Mouse (Mus musculus) 416B (cell line): ENCODE data around the gene Zfyve19.
A peak's percentile ranks its signal among the peaks of the same experiment; 100 is the strongest.

ENCODE experiments used
- DNase-seq: peaks from one replicate; pipeline ENCODE4 v3.0.0; 2011; ENCODE audit warnings: low read depth

Gene Zfyve19

DNA sequence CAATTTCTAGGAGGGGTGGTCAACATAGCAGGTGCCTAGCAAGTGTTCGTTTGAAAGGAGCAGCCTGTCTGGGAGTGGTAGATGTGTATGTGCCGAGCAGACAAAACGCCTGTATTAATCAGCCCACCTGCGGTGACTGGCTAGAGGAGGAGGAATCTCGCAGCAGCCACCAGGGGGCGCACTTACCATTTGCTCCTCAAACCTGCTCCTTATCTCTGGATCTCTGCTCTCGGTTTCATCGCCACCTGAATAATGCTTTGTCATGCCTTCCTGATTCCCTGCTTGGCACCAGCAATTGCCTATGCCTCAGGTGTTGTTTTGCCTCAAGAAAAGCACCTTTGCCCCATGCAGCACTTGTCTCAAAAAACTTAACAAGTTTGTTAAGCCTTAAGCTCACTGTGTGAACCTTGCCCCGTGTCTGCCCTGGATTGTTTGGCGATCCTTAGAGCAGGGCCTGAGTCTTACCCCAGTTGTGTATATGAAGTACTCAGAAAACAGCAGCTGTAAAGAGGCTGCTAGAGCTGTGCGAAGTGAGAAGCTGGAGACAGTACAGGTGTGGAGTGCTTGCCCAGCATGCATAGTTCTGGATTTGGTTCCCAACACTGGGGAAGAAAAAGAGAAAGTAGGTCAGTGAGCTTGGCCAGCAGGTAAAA, 42.5 kb downstream of the Zfyve19 start:
- DNase-seq: peak; percentile 91

DNA sequence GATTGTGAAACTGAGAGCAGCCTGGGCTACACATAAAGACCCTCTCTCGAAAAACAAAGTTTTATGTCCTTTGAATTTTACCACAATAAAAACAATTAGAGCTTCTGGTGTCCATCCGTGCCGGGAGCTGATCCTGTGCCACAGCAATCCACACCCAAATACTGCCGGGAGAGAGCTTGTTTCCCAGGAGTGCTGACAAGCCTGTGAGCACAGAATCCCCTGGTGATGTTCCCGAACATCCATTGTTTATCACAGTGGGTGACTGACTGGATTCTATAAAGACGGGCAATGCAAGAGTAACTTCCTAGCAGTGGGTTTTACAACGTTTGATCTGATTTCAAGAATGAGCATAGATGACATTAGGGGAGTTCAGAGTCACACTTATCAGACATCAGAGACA, 46.6 kb downstream of the Zfyve19 start:
- DNase-seq: no peak

DNA sequence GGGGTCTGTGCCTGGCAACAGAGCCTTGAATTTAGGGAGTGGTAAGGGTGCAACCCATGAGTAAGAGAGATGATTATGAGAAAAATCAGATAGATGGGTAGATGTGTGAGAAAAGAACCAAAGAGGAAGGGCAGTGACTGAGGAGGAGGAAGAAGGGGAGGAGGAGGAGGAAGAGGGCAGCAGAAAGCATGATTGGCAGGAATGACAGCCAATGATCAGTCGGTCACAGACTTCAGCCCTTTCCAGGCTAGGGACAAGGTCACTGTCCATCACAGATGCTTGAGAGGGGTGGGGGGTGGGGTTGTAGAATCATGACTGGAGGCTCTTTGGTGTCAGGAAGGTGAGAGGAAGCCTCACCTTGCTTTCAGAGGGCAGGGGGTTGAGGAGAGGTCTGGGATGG, 52.1 kb downstream of the Zfyve19 start:
- peak; percentile 78 for DNase-seq

DNA sequence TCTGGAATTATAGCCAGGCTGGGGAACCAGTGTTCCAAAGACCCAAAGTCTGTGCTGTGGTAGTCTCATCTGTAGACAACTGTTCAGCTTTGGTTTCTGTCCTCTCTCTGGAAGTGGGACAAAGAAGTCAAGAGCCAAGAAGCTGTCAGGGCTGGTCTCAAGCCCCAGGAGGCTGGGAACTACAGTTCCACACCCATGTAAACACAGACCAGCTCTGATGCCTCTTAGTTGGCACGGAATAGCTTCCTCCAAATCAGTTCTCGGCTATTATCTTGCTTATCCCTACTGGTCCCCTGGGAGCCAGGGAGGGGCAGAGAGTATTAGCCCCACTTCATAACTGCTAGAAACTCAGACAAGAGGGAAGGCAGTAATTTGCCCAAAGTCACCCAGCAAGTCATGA, 52.9 kb downstream of the Zfyve19 start:
- no peak for DNase-seq

DNA sequence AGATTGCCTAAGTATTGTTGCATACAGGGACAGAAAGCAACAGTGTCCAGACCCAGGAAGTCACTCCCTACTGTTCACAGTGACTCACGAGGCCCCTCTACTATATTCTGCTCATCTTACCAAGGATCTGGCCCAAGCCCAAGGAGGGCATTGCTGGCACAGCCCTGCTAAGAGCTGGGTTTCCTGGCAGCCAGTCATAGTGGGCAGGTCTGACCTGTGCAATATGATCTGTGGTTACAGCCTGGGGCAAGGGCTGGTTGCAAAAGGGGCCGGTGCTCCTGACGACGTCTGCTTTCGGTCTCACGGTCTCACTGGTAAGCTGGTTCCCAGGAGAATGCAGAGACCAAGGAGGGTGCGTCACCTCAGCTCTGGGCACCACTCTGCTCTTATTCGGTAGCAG, 54.6 kb downstream of the Zfyve19 start:
- peak; percentile 99 for DNase-seq

DNA sequence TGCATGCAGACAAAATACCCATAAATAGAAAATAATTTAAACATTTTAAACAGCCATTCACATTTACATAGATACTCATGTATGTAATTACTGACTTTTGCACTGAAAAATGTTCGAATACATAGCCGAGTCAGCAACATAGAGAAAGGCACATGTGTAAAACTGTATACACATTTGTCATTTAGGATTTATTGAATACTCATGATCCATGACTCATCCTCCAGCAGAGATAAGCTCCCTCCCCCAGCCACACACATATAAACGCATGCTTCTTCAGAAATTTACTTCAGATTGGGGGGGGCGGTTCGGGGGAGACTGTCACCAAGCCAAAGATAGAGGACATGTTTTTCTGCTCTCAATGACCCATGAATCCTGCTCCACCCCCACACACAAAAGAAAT, 55.4 kb downstream of the Zfyve19 start:
- DNase-seq: peak; percentile 61
